Mouse (Mus musculus) bone marrow, adult 2 months (tissue): ENCODE measurements around the gene Blvrb. TPM values are rescaled to one million over a fixed set of nuclear protein-coding genes. Genes with fewer than 3 reads are reported as not detected.
A peak's percentile ranks its signal among the peaks of the same experiment; 100 is the strongest.

Source experiments
- H3K27ac ChIP-seq: fragments of 200-500 bp; 2 replicates; pipeline ENCODE4 v1.5.1; 2012; ENCODE audit warnings: low read depth, mild to moderate bottlenecking, control low read depth, inconsistent platforms, low read length; ENCODE audit not compliant: control insufficient read depth, poor library complexity, insufficient read depth
- H3K4me1 ChIP-seq: fragments of 200-500 bp; 2 replicates; pipeline ENCODE4 v1.6.1; 2011; ENCODE audit warnings: low read length; ENCODE audit not compliant: control insufficient read depth, insufficient read depth
- H3K4me3 ChIP-seq: fragments of 200-500 bp; replicated peaks from 2 replicates; pipeline ENCODE3; 2011; ENCODE audit warnings: mild to moderate bottlenecking, low read depth, low read length, control low read depth; ENCODE audit not compliant: control insufficient read depth
- CTCF ChIP-seq: fragments of 200-500 bp; IDR thresholded peaks from 2 replicates; pipeline ENCODE4 v1.5.1; 2011; ENCODE audit warnings: low read length, control low read depth; ENCODE audit not compliant: control insufficient read depth, insufficient read depth
- POLR2A ChIP-seq: fragments of 200-500 bp; IDR thresholded peaks from 2 replicates; pipeline ENCODE4 v1.6.1; 2011; ENCODE audit warnings: low read depth, mild to moderate bottlenecking, control low read depth, low read length, borderline replicate concordance; ENCODE audit not compliant: control insufficient read depth
- WGBS: fragments of 180-500 bp; shearing (Covaris S2); methylation state at CpG from one replicate; pipeline ENCODE4 v1.1.7; 2018; 5-methylcytosine and 5-hydroxymethylcytosine counted together
- polyA plus RNA-seq: library from polyadenylated mRNA; stranded (reverse); fragments of >200 nt; gene quantifications from 2 replicates; pipeline ENCODE4 v1.2.4, GENCODE M21; 2011; ENCODE audit warnings: low replicate concordance; ENCODE audit not compliant: missing spikeins, insufficient read depth, insufficient read length

Gene Blvrb
- polyA plus RNA-seq, 1 experiment = 323 TPM

DNA sequence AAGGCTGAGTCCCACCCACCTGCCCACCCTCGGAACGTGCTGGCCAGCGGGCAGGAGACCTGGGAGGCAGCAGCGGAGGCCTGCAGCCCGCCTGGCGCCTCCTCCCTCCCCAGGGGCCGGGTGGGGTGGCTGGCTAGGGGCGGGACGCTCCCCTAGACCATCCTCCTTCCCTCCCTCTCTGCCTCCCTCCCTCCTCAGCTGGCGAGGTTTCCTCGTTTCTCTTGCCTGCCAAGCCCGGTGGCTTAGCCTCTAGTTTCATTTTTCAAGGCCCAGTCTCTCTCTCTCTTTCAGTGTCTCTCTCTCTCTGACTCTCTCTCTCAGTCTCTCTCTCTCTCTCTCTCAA lies 33.8 kb downstream of the Blvrb start:
- 0% methylated on average over 11 of the region's 12 CpGs for WGBS
- TF ChIP-seq POLR2A = peak; percentile 60
- no peak for TF ChIP-seq CTCF
- Histone ChIP-seq H3K4me3 (peak overlapping the region; percentile 55), H3K4me1 (no peaks in the 10 kb centered on the region; the same call in 1 of the 2 replicates), H3K27ac (peak overlapping the region; percentile 72)

GRCm38 (mm10) chr7:27483860-27484259 lies 36.1 kb downstream of the Blvrb start:
- Histone ChIP-seq H3K4me3 (no peak overlapping the region), H3K27ac (no peak overlapping the region), H3K4me1 (no peaks in the 10 kb centered on the region; the same call in none of the 2 replicates)
- TF ChIP-seq CTCF (no peak), POLR2A (no peak)
- 86% methylated on average over 4 of the region's 4 CpGs for WGBS

GRCm38 (mm10) chr7:27486102-27486769 lies 38.5 kb downstream of the Blvrb start:
- peaks cover 3% of the 10 kb centered on the region for H3K4me1 ChIP-seq
- H3K4me3 ChIP-seq = peak overlapping the region; percentile 85
- TF ChIP-seq POLR2A = no peak
- no peak for TF ChIP-seq CTCF
- H3K27ac ChIP-seq = peak overlapping the region; percentile 97
- WGBS = 0% methylated on average over 13 of the region's 13 CpGs

- H3K4me3 ChIP-seq = peak within 1 kb of the TSS; percentile 85
- under 1% methylated on average over 80 of the region's 80 CpGs for WGBS
- TF ChIP-seq CTCF = peak; percentile 24; the same call in 1 of the 2 replicates
- TF ChIP-seq POLR2A = peak; percentile 100
- H3K4me1 ChIP-seq = peaks cover 3% of the 10 kb centered on the region
- H3K27ac ChIP-seq = peak within 1 kb of the TSS; percentile 97
Observed at GRCm38 (mm10) chr7:27486770-27487697, 39.3 kb downstream of the Blvrb start, which contains the start of gene Sertad1. Gene Sertad1 (plus strand): TSS chr7:27486910.

DNA sequence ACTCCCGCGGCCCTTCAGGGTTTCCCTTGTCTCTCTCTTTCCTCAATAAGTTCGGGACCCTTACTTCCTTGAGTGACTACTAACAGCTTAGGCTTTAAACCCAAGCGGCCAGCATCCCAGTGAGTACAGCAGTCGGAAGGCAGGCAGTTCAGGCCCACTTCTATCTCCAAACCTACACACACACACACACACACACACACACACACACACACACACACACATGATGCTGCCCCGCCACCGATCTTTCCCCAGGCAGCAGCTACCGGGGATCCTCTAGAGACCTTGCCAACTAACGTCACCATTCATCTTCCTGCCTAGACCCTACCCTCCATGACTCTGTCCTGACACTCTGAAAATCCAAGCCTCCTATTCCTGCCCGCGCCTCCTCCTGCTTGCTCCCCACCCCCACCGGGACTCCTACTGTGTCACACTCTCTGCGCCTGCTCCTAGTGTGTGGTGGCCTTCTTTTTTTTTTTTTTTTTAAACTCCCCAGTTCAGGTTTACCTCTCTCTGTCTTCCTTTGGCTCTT lies 40.0 kb downstream of the Blvrb start:
- TF ChIP-seq CTCF (no peak), POLR2A (no peak)
- Histone ChIP-seq H3K4me3 (peak overlapping the region; percentile 85), H3K4me1 (peaks cover 3% of the 10 kb centered on the region), H3K27ac (peak overlapping the region; percentile 97)
- WGBS = 6% methylated on average over 13 of the region's 13 CpGs

DNA sequence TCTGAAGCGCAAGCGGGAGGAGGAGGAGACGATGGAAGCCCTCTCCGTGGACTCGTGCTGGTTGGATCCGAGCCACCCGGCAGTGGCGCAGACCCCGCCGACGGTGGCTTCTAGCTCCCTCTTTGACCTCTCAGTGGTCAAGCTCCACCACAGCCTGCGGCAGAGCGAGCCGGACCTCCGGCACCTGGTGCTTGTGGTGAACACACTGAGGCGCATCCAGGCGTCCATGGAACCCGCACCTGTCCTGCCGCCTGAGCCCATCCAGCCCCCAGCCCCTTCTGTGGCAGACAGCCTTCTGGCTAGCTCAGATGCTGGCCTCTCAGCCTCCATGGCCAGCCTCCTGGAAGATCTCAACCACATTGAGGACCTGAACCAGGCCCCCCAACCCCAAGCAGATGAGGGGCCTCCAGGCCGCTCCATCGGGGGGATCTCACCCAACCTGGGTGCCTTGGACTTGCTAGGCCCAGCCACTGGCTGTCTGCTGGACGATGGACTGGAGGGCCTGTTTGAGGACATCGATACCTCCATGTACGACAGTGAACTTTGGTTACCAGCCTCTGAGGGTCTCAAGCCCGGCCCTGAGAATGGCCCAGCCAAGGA lies 41.6 kb downstream of the Blvrb start:
- 91% methylated on average over 25 of the region's 25 CpGs for WGBS
- Histone ChIP-seq H3K4me1 (peaks cover 3% of the 10 kb centered on the region), H3K4me3 (no peak overlapping the region), H3K27ac (no peak overlapping the region; the same call in 1 of the 2 replicates)
- TF ChIP-seq CTCF = no peak
- no peak for TF ChIP-seq POLR2A

DNA sequence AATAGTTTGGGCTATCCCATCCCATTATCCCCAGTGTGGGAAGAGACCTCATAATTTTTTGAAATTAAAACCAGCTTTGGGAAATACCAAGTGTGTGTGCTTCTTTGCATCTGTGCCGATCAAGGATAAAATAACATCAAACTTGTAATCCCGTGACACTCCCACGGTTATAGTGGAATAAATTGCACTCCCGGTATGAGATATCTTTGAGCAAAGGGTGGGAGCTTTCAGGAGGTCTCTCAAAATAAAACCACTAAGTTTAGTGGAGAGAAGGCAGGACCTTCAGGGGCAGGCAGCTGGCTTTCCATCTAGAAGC lies 42.4 kb downstream of the Blvrb start:
- Histone ChIP-seq H3K4me3 (peak overlapping the region; percentile 49), H3K4me1 (peaks cover 3% of the 10 kb centered on the region)
- 21% methylated on average over 4 of the region's 4 CpGs for WGBS

More for the DNA sequence above, 42.4 kb downstream of the Blvrb start:
- peak overlapping the region; percentile 96 for H3K27ac ChIP-seq
- TF ChIP-seq POLR2A = no peak
- no peak for TF ChIP-seq CTCF
